Mouse (Mus musculus) liver, postnatal 0 days (tissue): Measurements from ENCODE around the gene Casp8.
"Not testable (repeated sequence)": the region's sequence is repeated elsewhere in the genome, so short reads cannot be mapped to it uniquely, and the experiment has no call there.

ENCODE experiments used
- CTCF ChIP-seq: sonication (generic); IDR thresholded peaks from 2 replicates; pipeline ENCODE4 v1.5.1; 2016; ENCODE audit warnings: antibody characterized with exemption, low read depth
- EP300 ChIP-seq: IDR thresholded peaks from 2 replicates; pipeline ENCODE4 v1.6.1; 2016; ENCODE audit warnings: antibody characterized with exemption, low read depth, mild to moderate bottlenecking

- not testable (repeated sequence) for TF ChIP-seq CTCF, EP300
Observed at GRCm38 (mm10) chr1:58766446-58766845, 28.7 kb upstream of the Casp8 start.
